Mouse (Mus musculus) liver, adult 2 months (tissue): ENCODE measurements around the gene Gm5134. TPM values are rescaled to one million over a fixed set of nuclear protein-coding genes. Genes with fewer than 3 reads are reported as not detected.
A peak's percentile ranks its signal among the peaks of the same experiment; 100 is the strongest.

Experiments used
- DNase-seq: peaks from one replicate; pipeline ENCODE4 v3.0.0-alpha.2; 2011; ENCODE audit warnings: low read depth, low spot score; ENCODE audit errors: extremely low read depth
- H3K27ac ChIP-seq: fragments of 200-500 bp; replicated peaks from 2 replicates; pipeline ENCODE4 v1.5.1; 2012; ENCODE audit warnings: low read depth, mild to moderate bottlenecking, control low read depth, inconsistent platforms, low read length; ENCODE audit not compliant: insufficient read depth
- H3K27me3 ChIP-seq: fragments of 200-500 bp; 2 replicates; pipeline ENCODE4 v1.6.1; 2012; ENCODE audit warnings: mild to moderate bottlenecking, moderate library complexity, low read length, inconsistent platforms; ENCODE audit not compliant: control insufficient read depth, insufficient read depth
- H3K36me3 ChIP-seq: fragments of 200-500 bp; 2 replicates; pipeline ENCODE4 v1.6.1; 2012; ENCODE audit warnings: low read length, inconsistent platforms; ENCODE audit not compliant: control insufficient read depth, insufficient read depth
- H3K4me1 ChIP-seq: fragments of 200-500 bp; 2 replicates; pipeline ENCODE4 v1.6.1; 2011; ENCODE audit warnings: low read length; ENCODE audit not compliant: control insufficient read depth, insufficient read depth
- H3K4me3 ChIP-seq: fragments of 200-500 bp; 2 replicates; pipeline ENCODE4 v1.5.1; 2011; ENCODE audit warnings: low read depth, mild to moderate bottlenecking, control low read depth, low read length, moderate library complexity; ENCODE audit not compliant: insufficient read depth
- H3K79me2 ChIP-seq: fragments of 200-500 bp; 2 replicates; pipeline ENCODE4 v1.6.1; 2012; ENCODE audit warnings: inconsistent platforms, mild to moderate bottlenecking, low read length, moderate library complexity; ENCODE audit not compliant: control insufficient read depth, insufficient read depth
- H3K9ac ChIP-seq: fragments of 200-500 bp; 2 replicates; pipeline ENCODE4 v1.6.1; 2012; ENCODE audit warnings: low read depth, mild to moderate bottlenecking, control low read depth, inconsistent platforms, low read length
- CTCF ChIP-seq: fragments of 200-500 bp; IDR thresholded peaks from 2 replicates; pipeline ENCODE4 v1.5.1; 2011; ENCODE audit warnings: low read depth, low read length, control low read depth
- POLR2A ChIP-seq: fragments of 200-500 bp; IDR thresholded peaks from 2 replicates; pipeline ENCODE4 v1.6.1; 2011; ENCODE audit warnings: low read length, control low read depth; ENCODE audit not compliant: insufficient read depth; ENCODE audit errors: extremely low read depth
- WGBS: fragments of 180-500 bp; shearing (Covaris S2); methylation state at CpG from one replicate; pipeline ENCODE4 v1.1.7; 2018; 5-methylcytosine and 5-hydroxymethylcytosine counted together
- polyA plus RNA-seq: library from polyadenylated mRNA; depleted of rRNA; stranded (reverse); fragments of >200 nt; gene quantifications from 2 replicates; pipeline ENCODE4 v1.2.3, GENCODE M21; 2012
- total RNA-seq: library from RNA; depleted of rRNA; stranded (reverse); fragments of >200 nt; gene quantifications from 2 replicates; pipeline ENCODE4 v1.2.3, GENCODE M21; 2014

Gene Gm5134
- total and polyA plus RNA-seq, 2 experiments = not detected

GRCm38 (mm10) chr10:76031511-76032401, 77.4 kb downstream of the Gm5134 start:
- no peaks in the 10 kb centered on the region for H3K27me3 ChIP-seq
- peaks cover 3% of the 10 kb centered on the region for H3K4me1 ChIP-seq
- peak overlapping the region; percentile 90 for H3K4me3 ChIP-seq
- WGBS = 37% methylated on average over 14 of the region's 14 CpGs
- peak; percentile 66 for DNase-seq
- no peak for TF ChIP-seq POLR2A
- TF ChIP-seq CTCF = no peak
- H3K9ac ChIP-seq = peak overlapping the region; percentile 57
- peak overlapping the region; percentile 84 for H3K27ac ChIP-seq
- H3K79me2 ChIP-seq = peaks cover 15% of the 10 kb centered on the region
- H3K36me3 ChIP-seq = no peaks in the 10 kb centered on the region

- Histone ChIP-seq H3K27ac (peak within 1 kb of the TSS; percentile 84), H3K36me3 (0 out of 2 replicates have a peak, but pooled peaks cover 1% of the 10 kb centered on the region), H3K79me2 (peaks cover 15% of the 10 kb centered on the region), H3K9ac (peak within 1 kb of the TSS; percentile 97), H3K4me1 (peaks cover 3% of the 10 kb centered on the region), H3K4me3 (peak within 1 kb of the TSS; percentile 90), H3K27me3 (no peaks in the 10 kb centered on the region)
- under 1% methylated on average over 55 of the region's 58 CpGs for WGBS
- TF ChIP-seq CTCF (peak; percentile 75), POLR2A (peak; percentile 51; the same call in 1 of the 2 replicates)
- DNase-seq = peak; percentile 80
These were observed 78.2 kb downstream of the Gm5134 start, which contains the start of gene Zfp280b for GRCm38 (mm10) chr10:76032402-76033118. Zfp280b (plus strand) TSS chr10:76032650.

- Histone ChIP-seq H3K36me3 (peaks cover 1% of the 10 kb centered on the region; the same call in 1 of the 2 replicates), H3K27me3 (no peaks in the 10 kb centered on the region), H3K9ac (peak overlapping the region; percentile 97), H3K79me2 (peaks cover 15% of the 10 kb centered on the region), H3K27ac (peak overlapping the region; percentile 71; the same call in 1 of the 2 replicates), H3K4me3 (peak overlapping the region; percentile 90), H3K4me1 (peaks cover 3% of the 10 kb centered on the region)
- 6% methylated on average over 7 of the region's 7 CpGs for WGBS
- peak; percentile 24 for DNase-seq
- no peak for TF ChIP-seq CTCF
- TF ChIP-seq POLR2A = no peak
These were observed 78.8 kb downstream of the Gm5134 start for GRCm38 (mm10) chr10:76033119-76033455.

- H3K27me3 ChIP-seq = no peaks in the 10 kb centered on the region
- DNase-seq = no peak
- H3K36me3 ChIP-seq = peaks cover 11% of the 10 kb centered on the region
- 81% methylated on average over 8 of the region's 8 CpGs for WGBS
- TF ChIP-seq CTCF (no peak), POLR2A (no peak)
- no peak overlapping the region for H3K9ac ChIP-seq
- peaks cover 3% of the 10 kb centered on the region for H3K4me1 ChIP-seq
- H3K79me2 ChIP-seq = peaks cover 15% of the 10 kb centered on the region
- H3K27ac ChIP-seq = no peak overlapping the region
- H3K4me3 ChIP-seq = no peak overlapping the region
These were observed 79.8 kb downstream of the Gm5134 start for GRCm38 (mm10) chr10:76034001-76034600.

GRCm38 (mm10) chr10:76035277-76035676, 81.0 kb downstream of the Gm5134 start:
- Histone ChIP-seq H3K27ac (no peak overlapping the region), H3K4me1 (peaks cover 3% of the 10 kb centered on the region), H3K9ac (no peak overlapping the region), H3K27me3 (no peaks in the 10 kb centered on the region), H3K79me2 (peaks cover 15% of the 10 kb centered on the region), H3K4me3 (no peak overlapping the region), H3K36me3 (peaks cover 23% of the 10 kb centered on the region)
- TF ChIP-seq CTCF = no peak
- no peak for TF ChIP-seq POLR2A
- DNase-seq = no peak
